Mouse (Mus musculus) liver, embryonic 14.5 days (tissue): ENCODE results near the gene Adipor2.

Experiments
- CTCF ChIP-seq: IDR thresholded peaks from 2 replicates; pipeline ENCODE4 v1.5.1; 2016; ENCODE audit warnings: antibody characterized with exemption, low read depth, control low read depth
- EP300 ChIP-seq: IDR thresholded peaks from 2 replicates; pipeline ENCODE4 v1.6.1; 2016; ENCODE audit warnings: antibody characterized with exemption, low read depth

DNA sequence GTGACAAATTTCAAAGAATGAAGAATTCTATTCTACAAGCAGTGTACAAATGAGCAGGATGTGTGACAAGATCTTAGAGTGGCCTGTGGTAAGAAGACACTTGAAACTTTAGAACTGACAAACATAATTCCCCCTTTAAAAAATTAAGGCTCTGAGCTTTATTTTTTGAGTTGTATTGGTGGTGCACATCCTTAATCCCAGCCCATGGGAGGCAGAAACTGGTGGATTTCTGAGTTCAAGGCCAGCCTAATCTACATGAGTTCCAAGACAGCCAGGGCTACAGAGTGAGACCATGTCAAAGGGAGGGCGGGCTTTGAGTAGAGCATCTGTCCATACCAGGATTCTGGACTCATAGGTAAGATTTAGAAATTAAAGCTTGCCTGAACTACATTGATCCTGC is 30.7 kb downstream of the Adipor2 start:
- TF ChIP-seq EP300 (no peak), CTCF (no peak)
